Mouse (Mus musculus) heart, embryonic 12.5 days (tissue): ENCODE data around the gene Gm20388. TPM values are rescaled to one million over a fixed set of nuclear protein-coding genes. Genes with fewer than 3 reads are reported as not detected.

Experiments
- ATAC-seq: fragments of 200-750 bp; cut with Nextera tagmentation; 2 replicates; pipeline ENCODE4 v1.8.0; 2017; ENCODE audit warnings: moderate TSS enrichment, moderate library complexity; ENCODE audit not compliant: insufficient number of reproducible peaks, low FRiP score
- H3K27ac ChIP-seq: fragments of 300-500 bp; sonication (generic); 2 replicates; pipeline ENCODE4 v1.5.1; 2016; ENCODE audit warnings: mild to moderate bottlenecking, moderate library complexity; ENCODE audit not compliant: poor library complexity, severe bottlenecking
- H3K27me3 ChIP-seq: fragments of 300-500 bp; sonication (generic); replicated peaks from 2 replicates; pipeline ENCODE4 v1.6.1; 2016; ENCODE audit warnings: mild to moderate bottlenecking, moderate library complexity
- H3K36me3 ChIP-seq: fragments of 300-500 bp; sonication (generic); 2 replicates; pipeline ENCODE4 v1.6.1; 2016; ENCODE audit warnings: mild to moderate bottlenecking, moderate library complexity
- H3K4me1 ChIP-seq: fragments of 300-500 bp; sonication (generic); replicated peaks from 2 replicates; pipeline ENCODE4 v1.6.1; 2016; ENCODE audit warnings: mild to moderate bottlenecking
- H3K4me2 ChIP-seq: fragments of 300-500 bp; sonication (generic); 2 replicates; pipeline ENCODE4 v1.6.1; 2016; ENCODE audit warnings: mild to moderate bottlenecking, moderate library complexity
- H3K4me3 ChIP-seq: fragments of 300-500 bp; sonication (generic); 2 replicates; pipeline ENCODE4 v1.5.1; 2016; ENCODE audit warnings: mild to moderate bottlenecking
- H3K9ac ChIP-seq: fragments of 300-500 bp; sonication (generic); 2 replicates; pipeline ENCODE4 v1.6.1; 2016; ENCODE audit warnings: mild to moderate bottlenecking, moderate library complexity
- H3K9me3 ChIP-seq: fragments of 300-500 bp; sonication (generic); replicated peaks from 2 replicates; pipeline ENCODE4 v1.6.1; 2016; ENCODE audit warnings: mild to moderate bottlenecking, moderate library complexity
- WGBS: fragments of 180-500 bp; shearing (Covaris S2); methylation state at CpG from one replicate; pipeline ENCODE4 v1.1.7; 2016; 5-methylcytosine and 5-hydroxymethylcytosine counted together
- polyA plus RNA-seq: library from polyadenylated mRNA; unstranded; fragments of >200 nt; fragmentation: Nextera tagmentation; extraction: Ambion mirVana; gene quantifications from 2 replicates; pipeline ENCODE4 v1.2.1, GENCODE M21; 2016

The Gm20388 gene
- polyA plus RNA-seq, 1 experiment from 2014 or later: not detected

DNA sequence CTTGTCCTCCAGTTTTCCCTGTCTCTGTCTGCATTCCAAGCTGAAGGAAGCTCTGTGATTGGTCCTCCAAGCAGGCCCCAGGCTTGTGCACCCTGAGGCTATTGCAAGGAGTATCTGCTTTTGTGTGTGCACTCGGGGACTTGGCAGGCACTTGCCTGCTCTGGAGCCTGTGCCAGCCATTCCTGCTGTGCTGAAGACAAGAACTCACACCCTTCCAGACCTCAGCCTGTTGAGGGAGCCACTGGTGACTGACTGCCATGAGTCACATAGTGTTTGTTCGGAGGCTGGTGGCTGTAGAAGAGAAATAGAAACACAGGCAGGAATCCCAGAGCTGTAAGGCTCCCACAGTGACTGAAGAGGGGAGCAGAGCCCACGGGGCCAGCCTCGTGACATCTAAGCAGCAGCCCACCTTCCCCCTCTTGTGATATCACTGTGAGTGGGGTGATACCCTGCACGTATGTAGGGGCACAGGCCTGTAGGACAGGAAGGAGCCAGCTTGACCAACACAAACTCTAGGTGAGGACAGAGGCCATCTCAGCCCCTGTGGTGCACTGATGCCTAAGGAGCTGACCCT, 50.0 kb downstream of the Gm20388 start:
- Histone ChIP-seq H3K4me2 (no peak overlapping the region), H3K4me3 (no peak overlapping the region), H3K27ac (no peak overlapping the region), H3K27me3 (no peaks in the 10 kb centered on the region), H3K4me1 (peaks cover 7% of the 10 kb centered on the region; the same call in 1 of the 2 replicates), H3K9ac (no peak overlapping the region), H3K36me3 (peaks cover 29% of the 10 kb centered on the region), H3K9me3 (no peaks in the 10 kb centered on the region)
- ATAC-seq: no peak
- WGBS: 32% methylated on average over 5 of the region's 5 CpGs

GRCm38 (mm10) chr8:119964859-119965258, 54.2 kb downstream of the Gm20388 start:
- Histone ChIP-seq H3K27me3 (no peaks in the 10 kb centered on the region), H3K4me3 (no peak overlapping the region), H3K27ac (no peak overlapping the region), H3K4me2 (no peak overlapping the region), H3K36me3 (no peaks in the 10 kb centered on the region), H3K9me3 (peaks cover 12% of the 10 kb centered on the region), H3K4me1 (peaks cover 7% of the 10 kb centered on the region; the same call in 1 of the 2 replicates), H3K9ac (no peak overlapping the region)
- ATAC-seq: no peak
- 70% methylated on average over 4 of the region's 4 CpGs for WGBS

GRCm38 (mm10) chr8:119967435-119967834, 56.8 kb downstream of the Gm20388 start:
- ATAC-seq: no peak
- WGBS: 77% methylated on average over 9 of the region's 9 CpGs
- peaks cover 11% of the 10 kb centered on the region; the same call in 1 of the 2 replicates for H3K4me1 ChIP-seq
- no peaks in the 10 kb centered on the region for H3K36me3 ChIP-seq
- H3K9me3 ChIP-seq: peaks cover 12% of the 10 kb centered on the region
- H3K4me3 ChIP-seq: no peak overlapping the region
- H3K27ac ChIP-seq: no peak overlapping the region
- no peaks in the 10 kb centered on the region for H3K27me3 ChIP-seq
- H3K4me2 ChIP-seq: no peak overlapping the region
- H3K9ac ChIP-seq: no peak overlapping the region

DNA sequence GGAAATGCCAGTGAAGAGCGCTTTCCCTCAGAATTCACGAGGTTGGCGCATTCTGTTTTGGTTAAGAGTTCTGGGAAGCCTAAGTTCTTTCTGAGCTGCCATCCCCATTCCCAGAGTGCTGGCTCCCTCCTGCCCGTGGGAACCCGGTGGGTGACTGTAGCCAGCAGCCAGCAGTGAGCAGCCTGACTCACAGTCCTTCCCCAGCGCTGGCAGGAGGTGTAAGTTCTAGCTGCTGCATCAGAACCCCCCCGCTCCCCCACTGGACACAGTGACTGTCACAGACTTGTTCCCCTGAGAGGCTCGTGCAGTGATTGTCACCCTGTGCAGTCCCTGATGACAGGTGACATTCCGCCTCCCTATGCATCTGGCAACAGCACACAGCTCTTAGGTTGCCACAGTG, 59.5 kb downstream of the Gm20388 start:
- 54% methylated on average over 9 of the region's 9 CpGs for WGBS
- H3K9me3 ChIP-seq: peaks cover 12% of the 10 kb centered on the region
- no peaks in the 10 kb centered on the region for H3K27me3 ChIP-seq
- H3K4me2 ChIP-seq: no peak overlapping the region
- H3K27ac ChIP-seq: no peak overlapping the region
- H3K36me3 ChIP-seq: no peaks in the 10 kb centered on the region
- H3K9ac ChIP-seq: no peak overlapping the region
- ATAC-seq: no peak
- no peak overlapping the region for H3K4me3 ChIP-seq
- peaks cover 11% of the 10 kb centered on the region; the same call in 1 of the 2 replicates for H3K4me1 ChIP-seq

GRCm38 (mm10) chr8:119972558-119972957, 61.9 kb downstream of the Gm20388 start:
- H3K27me3 ChIP-seq: no peaks in the 10 kb centered on the region
- H3K4me1 ChIP-seq: peaks cover 11% of the 10 kb centered on the region; the same call in 1 of the 2 replicates
- 52% methylated on average over 12 of the region's 12 CpGs for WGBS
- H3K9me3 ChIP-seq: peaks cover 7% of the 10 kb centered on the region
- no peaks in the 10 kb centered on the region for H3K36me3 ChIP-seq
- no peak overlapping the region for H3K9ac ChIP-seq
- no peak overlapping the region for H3K27ac ChIP-seq
- no peak overlapping the region for H3K4me3 ChIP-seq
- no peak overlapping the region for H3K4me2 ChIP-seq
- peak; percentile 30 for ATAC-seq

DNA sequence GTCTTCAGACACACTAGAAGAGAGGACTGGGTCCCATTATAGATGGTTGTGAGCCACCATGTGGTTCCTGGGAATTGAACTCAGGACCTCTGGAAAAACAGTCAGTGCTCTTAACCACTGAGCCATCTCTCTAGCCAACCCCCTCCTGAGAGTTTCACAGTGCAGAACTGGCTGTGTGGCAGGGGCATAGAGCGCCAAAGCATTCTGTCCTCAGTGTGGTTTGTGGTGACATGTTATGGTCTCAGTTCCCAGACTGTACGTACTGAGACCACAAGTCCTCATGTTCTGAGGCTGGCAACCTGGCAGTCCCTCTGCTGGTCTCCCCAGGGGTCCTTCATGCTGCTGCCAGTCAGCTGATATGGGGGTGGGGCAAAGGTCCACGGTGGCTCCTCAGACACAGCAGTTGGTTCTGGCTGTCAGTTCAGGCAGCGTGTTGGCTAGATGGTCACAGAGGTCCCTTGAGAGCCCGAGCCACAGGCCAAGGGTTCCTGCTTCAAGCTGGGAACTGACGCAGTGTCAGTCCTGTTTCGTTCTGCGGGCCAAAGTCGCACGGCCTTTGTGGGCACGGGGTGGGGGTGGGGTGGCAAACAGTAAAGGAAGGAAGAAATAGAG, 68.2 kb downstream of the Gm20388 start:
- no peak overlapping the region for H3K4me3 ChIP-seq
- 60% methylated on average over 11 of the region's 11 CpGs for WGBS
- no peaks in the 10 kb centered on the region for H3K4me1 ChIP-seq
- H3K9ac ChIP-seq: no peak overlapping the region
- no peaks in the 10 kb centered on the region for H3K9me3 ChIP-seq
- no peak overlapping the region for H3K4me2 ChIP-seq
- H3K36me3 ChIP-seq: no peaks in the 10 kb centered on the region
- no peak for ATAC-seq
- H3K27ac ChIP-seq: no peak overlapping the region
- H3K27me3 ChIP-seq: no peaks in the 10 kb centered on the region

GRCm38 (mm10) chr8:119981253-119981652, 70.6 kb downstream of the Gm20388 start:
- Histone ChIP-seq H3K4me1 (no peaks in the 10 kb centered on the region), H3K4me3 (no peak overlapping the region), H3K27ac (no peak overlapping the region), H3K36me3 (no peaks in the 10 kb centered on the region), H3K9me3 (no peaks in the 10 kb centered on the region), H3K9ac (no peak overlapping the region), H3K27me3 (no peaks in the 10 kb centered on the region), H3K4me2 (no peak overlapping the region)
- ATAC-seq: no peak
- WGBS: 66% methylated on average over 4 of the region's 4 CpGs

DNA sequence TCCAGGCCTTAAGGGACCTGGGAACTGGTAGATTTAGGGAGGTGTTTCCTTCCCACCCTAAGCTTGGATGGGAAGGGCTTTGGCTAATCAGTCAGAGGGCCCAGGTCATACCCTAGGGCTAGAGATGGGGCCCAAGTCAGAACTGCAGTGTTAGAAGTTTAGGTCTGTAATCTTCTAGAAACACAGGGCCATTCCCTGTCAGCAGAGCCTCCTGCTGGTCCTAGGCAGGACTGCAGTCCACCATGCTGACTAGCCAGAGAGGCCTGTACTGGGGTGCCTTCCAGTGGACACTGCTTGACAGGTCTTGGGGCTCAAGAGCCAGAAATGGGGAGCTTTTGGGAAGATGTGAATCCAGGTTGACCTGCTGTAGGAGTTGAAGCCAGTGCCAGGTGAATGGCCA, 73.4 kb downstream of the Gm20388 start:
- ATAC-seq: no peak

GRCm38 (mm10) chr8:119986174-119986573, 75.5 kb downstream of the Gm20388 start:
- Histone ChIP-seq H3K4me2 (no peak overlapping the region), H3K27me3 (peaks cover 9% of the 10 kb centered on the region), H3K36me3 (no peaks in the 10 kb centered on the region), H3K4me1 (peaks cover 9% of the 10 kb centered on the region), H3K27ac (no peak overlapping the region), H3K9me3 (no peaks in the 10 kb centered on the region), H3K9ac (no peak overlapping the region), H3K4me3 (no peak overlapping the region)
- ATAC-seq: no peak
- 62% methylated on average over 5 of the region's 5 CpGs for WGBS

More for the DNA sequence above, 73.4 kb downstream of the Gm20388 start:
- Histone ChIP-seq H3K4me2 (no peak overlapping the region), H3K27me3 (no peaks in the 10 kb centered on the region), H3K4me3 (no peak overlapping the region), H3K9me3 (no peaks in the 10 kb centered on the region), H3K27ac (no peak overlapping the region), H3K4me1 (peaks cover 9% of the 10 kb centered on the region), H3K9ac (no peak overlapping the region), H3K36me3 (no peaks in the 10 kb centered on the region)

- WGBS: 31% methylated on average over 15 of the region's 15 CpGs
- Histone ChIP-seq H3K4me3 (no peak overlapping the region), H3K9ac (no peak overlapping the region), H3K4me1 (peaks cover 21% of the 10 kb centered on the region), H3K27ac (no peak overlapping the region), H3K4me2 (peak overlapping the region; percentile 49), H3K36me3 (no peaks in the 10 kb centered on the region), H3K9me3 (no peaks in the 10 kb centered on the region), H3K27me3 (peaks cover 28% of the 10 kb centered on the region)
- no peak for ATAC-seq
These were observed 77.4 kb downstream of the Gm20388 start for GRCm38 (mm10) chr8:119988087-119988486.

DNA sequence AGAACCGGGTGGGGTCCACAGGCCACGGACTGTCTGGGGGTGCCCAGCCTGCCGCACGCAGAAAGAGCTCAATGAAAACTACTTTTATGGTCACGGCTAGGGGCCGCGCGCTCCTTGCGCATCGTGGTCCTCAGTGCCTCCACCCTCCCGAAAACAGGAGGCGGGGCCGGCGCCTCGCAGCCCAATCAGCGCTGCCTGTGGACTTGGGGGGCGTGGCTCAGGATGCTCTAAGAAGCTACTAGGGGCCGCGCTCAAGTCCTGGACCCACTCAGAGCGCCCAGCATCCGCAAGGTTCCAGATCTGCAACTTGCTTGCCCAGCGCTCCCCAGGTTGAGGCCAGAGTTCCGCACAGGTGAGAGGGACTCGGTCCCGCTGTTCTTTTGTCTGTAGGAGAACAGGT, 81.6 kb downstream of the Gm20388 start, which contains the start of gene Crispld2:
Gene Crispld2, plus strand, starts transcription at position 190 of the 400 bp plus-strand sequence.
- peak within 1 kb of the TSS; percentile 34 for H3K4me3 ChIP-seq
- H3K4me1 ChIP-seq: peaks cover 28% of the 10 kb centered on the region
- H3K27me3 ChIP-seq: peaks cover 53% of the 10 kb centered on the region
- under 1% methylated on average over 25 of the region's 25 CpGs for WGBS
- no peaks in the 10 kb centered on the region for H3K9me3 ChIP-seq
- H3K4me2 ChIP-seq: peak within 1 kb of the TSS; percentile 61
- ATAC-seq: peak; percentile 81
- H3K9ac ChIP-seq: 0 out of 2 replicates have a peak within 1 kb of the TSS, but pooled peaks have one; percentile 1
- H3K36me3 ChIP-seq: no peaks in the 10 kb centered on the region
- no peak within 1 kb of the TSS for H3K27ac ChIP-seq
